Mouse (Mus musculus) thymus, adult 2 months (tissue): ENCODE results near the gene Ube2b. TPM values are rescaled to one million over a fixed set of nuclear protein-coding genes. Genes with fewer than 3 reads are reported as not detected.

Experiments used
- DNase-seq: peaks from one replicate; pipeline ENCODE4 v3.0.0; 2021
- H3K27ac ChIP-seq: fragments of 200-500 bp; 2 replicates; pipeline ENCODE4 v1.5.1; 2012; ENCODE audit warnings: low read length, control low read depth; ENCODE audit not compliant: control insufficient read depth, insufficient read depth
- H3K27me3 ChIP-seq: fragments of 200-500 bp; 2 replicates; pipeline ENCODE4 v1.6.1; 2012; ENCODE audit warnings: mild to moderate bottlenecking, low read length, moderate library complexity, mixed read lengths; ENCODE audit not compliant: control insufficient read depth, insufficient read depth
- H3K36me3 ChIP-seq: fragments of 200-500 bp; 2 replicates; pipeline ENCODE4 v1.6.1; 2012; ENCODE audit warnings: mild to moderate bottlenecking, low read length, moderate library complexity; ENCODE audit not compliant: control insufficient read depth, insufficient read depth
- H3K4me1 ChIP-seq: fragments of 200-500 bp; replicated peaks from 2 replicates; pipeline ENCODE4 v1.6.1; 2012; ENCODE audit warnings: low read length; ENCODE audit not compliant: control insufficient read depth, insufficient read depth
- H3K4me3 ChIP-seq: fragments of 200-500 bp; 2 replicates; pipeline ENCODE4 v1.5.1; 2012; ENCODE audit warnings: mild to moderate bottlenecking, low read length, control low read depth, moderate library complexity; ENCODE audit not compliant: control insufficient read depth, insufficient read depth
- CTCF ChIP-seq: fragments of 200-500 bp; IDR thresholded peaks from 2 replicates; pipeline ENCODE4 v1.5.1; 2012; ENCODE audit warnings: mild to moderate bottlenecking, control low read depth, low read length, moderate library complexity, borderline replicate concordance; ENCODE audit not compliant: control insufficient read depth, poor library complexity, insufficient read depth; ENCODE audit errors: extremely low read depth
- POLR2A ChIP-seq: fragments of 200-500 bp; IDR thresholded peaks from 2 replicates; pipeline ENCODE4 v1.6.1; 2012; ENCODE audit warnings: mild to moderate bottlenecking, low read length, control low read depth, moderate library complexity; ENCODE audit not compliant: control insufficient read depth, poor library complexity, insufficient read depth; ENCODE audit errors: extremely low read depth
- WGBS: fragments of 180-500 bp; shearing (Covaris S2); methylation state at CpG from one replicate; pipeline ENCODE4 v1.1.7; 2018; 5-methylcytosine and 5-hydroxymethylcytosine counted together
- polyA plus RNA-seq: library from polyadenylated mRNA; depleted of rRNA; stranded (reverse); fragments of >200 nt; gene quantifications from 2 replicates; pipeline ENCODE4 v1.2.3, GENCODE M21; 2012

Gene Ube2b
- polyA plus RNA-seq, 1 experiment: 72.5 TPM

GRCm38 (mm10) chr11:52033953-52034352 is 33.4 kb upstream of the Ube2b start:
- H3K4me1 ChIP-seq: peaks cover 8% of the 10 kb centered on the region
- H3K27me3 ChIP-seq: no peaks in the 10 kb centered on the region
- no peak overlapping the region for H3K4me3 ChIP-seq
- no peaks in the 10 kb centered on the region for H3K36me3 ChIP-seq
- no peak for DNase-seq
- TF ChIP-seq POLR2A (no peak), CTCF (no peak)
- H3K27ac ChIP-seq: no peak overlapping the region
- WGBS: 89% methylated on average over 1 of the region's 1 CpGs

- H3K4me1 ChIP-seq: peaks cover 8% of the 10 kb centered on the region
- H3K27me3 ChIP-seq: no peaks in the 10 kb centered on the region
- no peak overlapping the region for H3K27ac ChIP-seq
- no peak for DNase-seq
- TF ChIP-seq POLR2A (no peak), CTCF (no peak)
- H3K36me3 ChIP-seq: no peaks in the 10 kb centered on the region
- 94% methylated on average over 8 of the region's 8 CpGs for WGBS
- H3K4me3 ChIP-seq: no peak overlapping the region
Observed at GRCm38 (mm10) chr11:52032356-52032755, 31.8 kb upstream of the Ube2b start.

- no peaks in the 10 kb centered on the region for H3K4me1 ChIP-seq
- no peak for DNase-seq
- 96% methylated on average over 9 of the region's 9 CpGs for WGBS
- H3K27me3 ChIP-seq: no peaks in the 10 kb centered on the region
- no peaks in the 10 kb centered on the region for H3K36me3 ChIP-seq
- TF ChIP-seq POLR2A: no peak
- TF ChIP-seq CTCF: no peak
- H3K27ac ChIP-seq: no peak overlapping the region
- no peak overlapping the region for H3K4me3 ChIP-seq
Observed at GRCm38 (mm10) chr11:52018217-52018616, 17.7 kb upstream of the Ube2b start.

- no peak for DNase-seq
- Histone ChIP-seq H3K27ac (no peak overlapping the region), H3K27me3 (no peaks in the 10 kb centered on the region), H3K4me3 (no peak overlapping the region), H3K36me3 (no peaks in the 10 kb centered on the region), H3K4me1 (no peaks in the 10 kb centered on the region)
- WGBS: 96% methylated on average over 5 of the region's 5 CpGs
- TF ChIP-seq POLR2A: no peak
- no peak for TF ChIP-seq CTCF
Observed at GRCm38 (mm10) chr11:52011541-52011940, 11.0 kb upstream of the Ube2b start.

- 95% methylated on average over 11 of the region's 11 CpGs for WGBS
- no peaks in the 10 kb centered on the region for H3K27me3 ChIP-seq
- no peaks in the 10 kb centered on the region for H3K36me3 ChIP-seq
- H3K27ac ChIP-seq: no peak overlapping the region
- TF ChIP-seq POLR2A: no peak
- TF ChIP-seq CTCF: no peak
- H3K4me1 ChIP-seq: no peaks in the 10 kb centered on the region
- no peak for DNase-seq
- no peak overlapping the region for H3K4me3 ChIP-seq
Observed at GRCm38 (mm10) chr11:52011011-52011410, 10.4 kb upstream of the Ube2b start.

- 12% methylated on average over 2 of the region's 2 CpGs for WGBS
- DNase-seq: no peak
- peaks cover 3% of the 10 kb centered on the region for H3K4me1 ChIP-seq
- H3K27ac ChIP-seq: no peak overlapping the region
- no peak overlapping the region for H3K4me3 ChIP-seq
- TF ChIP-seq POLR2A: no peak
- no peak for TF ChIP-seq CTCF
- no peaks in the 10 kb centered on the region for H3K36me3 ChIP-seq
- no peaks in the 10 kb centered on the region for H3K27me3 ChIP-seq
Observed at GRCm38 (mm10) chr11:52005586-52005985, 5.0 kb upstream of the Ube2b start.

- peak; percentile 93 for DNase-seq
- Histone ChIP-seq H3K27me3 (no peaks in the 10 kb centered on the region), H3K4me1 (peaks cover 3% of the 10 kb centered on the region), H3K36me3 (no peaks in the 10 kb centered on the region), H3K27ac (peak within 1 kb of the TSS; percentile 86), H3K4me3 (peak within 1 kb of the TSS; percentile 93)
- WGBS: under 1% methylated on average over 51 of the region's 51 CpGs
- peak; percentile 76 for TF ChIP-seq POLR2A
- TF ChIP-seq CTCF: 0 out of 2 replicates have a peak, but pooled peaks have one; percentile 27
Observed at GRCm38 (mm10) chr11:52003772-52004528, 3.4 kb upstream of the Ube2b start, which contains the start of gene Cdkl3. TSS of gene Cdkl3 (plus strand) at chr11:52004221.
